Mouse (Mus musculus) adrenal gland, postnatal 0 days (tissue): ENCODE measurements around the gene Gpr180. TPM values are rescaled to one million over a fixed set of nuclear protein-coding genes. Genes with fewer than 3 reads are reported as not detected.

Experiments
- polyA plus RNA-seq: library from polyadenylated mRNA; unstranded; fragments of >200 nt; fragmentation: Nextera tagmentation; extraction: Ambion mirVana; gene quantifications from 2 replicates; pipeline ENCODE4 v1.2.1, GENCODE M21; 2015

Gene Gpr180
- polyA plus RNA-seq: 36.7 and 41.4 TPM in 2 replicates

GRCm38 (mm10) chr14:118136744-118137452 is at the start of gene Gpr180:
Gene Gpr180 (plus strand): TSS chr14:118137158.

GRCm38 (mm10) chr14:118132642-118132977 is 4.3 kb upstream of the Gpr180 start, which contains the start of gene Tgds:
Gene Tgds (minus strand): TSS chr14:118132755.

Other genes starting within 250 kb of the Gpr180 start
- gene Dct, start 84.9 kb upstream of the Gpr180 start, polyA plus RNA-seq: 0.58 and 0.95 TPM in 2 replicates
- gene Tgds, start 4.4 kb upstream of the Gpr180 start, polyA plus RNA-seq: 44.0 and 48.1 TPM in 2 replicates
- gene Sox21, start 99.9 kb downstream of the Gpr180 start, polyA plus RNA-seq: 0.06 TPM in 1 of 2 replicates, not detected in the other
- gene Gm9376, start 129.8 kb downstream of the Gpr180 start, polyA plus RNA-seq: not detected in 2 replicates